Mouse (Mus musculus) ES-E14 (cell line): ENCODE data around the gene Tmem110.

Source experiments
- CHD2 ChIP-seq: IDR thresholded peaks from 2 replicates; pipeline ENCODE4 v1.6.1; 2014; ENCODE audit warnings: mild to moderate bottlenecking, low read depth, low read length, inconsistent platforms
- MAFK ChIP-seq: IDR thresholded peaks from 2 replicates; pipeline ENCODE4 v1.6.1; 2014; ENCODE audit warnings: mild to moderate bottlenecking, low read depth, low read length, inconsistent platforms; ENCODE audit not compliant: insufficient read depth
- ZC3H11A ChIP-seq: IDR thresholded peaks from 2 replicates; pipeline ENCODE4 v1.6.1; 2012; ENCODE audit warnings: low read depth, mild to moderate bottlenecking, inconsistent platforms, low read length, borderline replicate concordance
- ZNF384 ChIP-seq: IDR thresholded peaks from 2 replicates; pipeline ENCODE4 v1.6.1; 2012; ENCODE audit warnings: low read depth, low read length, inconsistent platforms

DNA sequence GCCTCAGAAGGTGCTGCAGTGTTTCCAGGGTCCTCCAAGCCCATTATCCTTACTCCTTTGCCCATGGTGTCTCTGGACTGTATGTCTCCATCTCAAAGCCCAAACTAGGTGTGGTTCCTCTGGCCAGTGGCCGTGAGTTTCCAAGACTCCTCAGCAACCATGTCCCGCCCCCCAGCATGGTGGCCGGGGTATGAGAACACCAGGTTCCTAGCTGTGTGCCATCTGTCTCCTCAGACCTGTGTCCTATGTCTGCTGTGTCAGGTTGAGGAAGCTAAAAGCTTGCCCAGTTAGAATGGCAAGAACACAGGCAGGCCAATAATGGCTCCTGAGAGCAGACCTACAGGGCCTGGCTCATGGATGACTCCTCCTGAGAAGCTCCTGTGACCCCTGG is 56.3 kb downstream of the Tmem110 start:
- TF ChIP-seq ZC3H11A (no peak), CHD2 (no peak), MAFK (no peak), ZNF384 (no peak)
